Mouse (Mus musculus) myocyte (in vitro differentiated cells): ENCODE measurements around the gene Wnt4.

ENCODE experiments used
- CEBPB ChIP-seq: IDR thresholded peaks from 2 replicates; pipeline ENCODE4 v1.6.1; 2011; ENCODE audit warnings: mild to moderate bottlenecking, moderate library complexity; ENCODE audit not compliant: poor library complexity, insufficient read depth, severe bottlenecking
- POLR2A ChIP-seq: IDR thresholded peaks from one replicate; pipeline ENCODE4 v1.6.1; 2011; ENCODE audit warnings: low read depth, mild to moderate bottlenecking, control low read depth, moderate library complexity; ENCODE audit not compliant: insufficient read length
- POLR2AphosphoS2 ChIP-seq: IDR thresholded peaks from one replicate; pipeline ENCODE4 v1.6.1; 2011; ENCODE audit warnings: low read depth, control low read depth; ENCODE audit not compliant: insufficient read length
- TCF12 ChIP-seq: IDR thresholded peaks from one replicate; pipeline ENCODE4 v1.6.1; 2011; ENCODE audit warnings: mild to moderate bottlenecking, control low read depth; ENCODE audit not compliant: poor library complexity, insufficient read depth, severe bottlenecking

- TF ChIP-seq POLR2AphosphoS2, result no peak
- no peak for TF ChIP-seq POLR2A
- TF ChIP-seq CEBPB, result no peak
- no peak for TF ChIP-seq TCF12
These were observed 45.5 kb upstream of the Wnt4 start for GRCm38 (mm10) chr4:137231494-137232470.
